Mouse (Mus musculus): ENCODE data around the gene Rfx2. TPM values are rescaled to one million over a fixed set of nuclear protein-coding genes. Genes with fewer than 3 reads are reported as not detected.

Rfx2 gene
- total RNA-seq (2021), result 1 to 10 TPM; 7.4 to 7.6 TPM
- long read RNA-seq, experiment 1, partial matches to known transcripts, result 2 of 8 reads
- long read RNA-seq, experiment 1, other reads (novel, unspliced or antisense), result 5 of 8 reads
- long read RNA-seq, experiment 2, partial matches to known transcripts, result 2 of 10 reads
- long read RNA-seq, experiment 2, other reads (novel, unspliced or antisense), result 4 of 10 reads

DNA sequence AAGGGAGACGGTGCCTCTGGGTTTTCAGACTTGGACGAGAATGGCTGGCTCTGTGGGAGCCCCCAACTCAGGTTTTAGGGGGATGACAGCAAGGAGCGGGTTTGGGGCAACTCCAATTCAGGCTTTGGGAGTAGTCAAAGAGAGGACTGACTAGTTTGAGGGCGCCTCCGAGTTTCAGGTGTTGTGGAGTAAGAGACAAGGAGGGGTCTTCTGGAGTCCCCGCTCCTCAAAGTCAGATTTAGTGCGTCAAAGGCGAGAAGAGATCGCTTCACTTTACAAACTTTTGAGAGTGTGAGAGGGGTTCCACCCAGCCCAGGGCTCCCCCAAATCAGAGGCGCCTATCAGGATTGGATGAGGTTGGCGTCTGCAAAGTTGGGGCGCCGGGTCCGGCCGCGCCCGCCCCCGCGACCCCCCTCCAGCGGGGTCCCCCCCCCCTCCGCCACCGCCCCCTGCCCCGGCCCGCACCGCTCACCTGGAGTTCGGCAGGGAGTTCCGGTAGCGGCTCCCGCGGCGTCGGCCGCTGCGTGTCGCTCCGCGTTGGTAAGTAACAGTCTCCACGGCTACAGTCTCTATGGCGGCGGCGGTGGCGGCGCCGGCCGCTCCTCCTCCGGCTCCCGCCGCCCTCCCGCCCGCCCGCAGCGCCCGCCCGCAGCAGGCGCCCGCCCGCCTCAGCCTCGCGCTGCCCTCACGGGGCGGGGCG is at the start of gene Rfx2:
Gene Rfx2 (minus strand): TSS at position 603 of the 700 bp plus-strand sequence.
- DNase-seq (ENCODE audit: low spot score in 2 of 2), result no peak

DNA sequence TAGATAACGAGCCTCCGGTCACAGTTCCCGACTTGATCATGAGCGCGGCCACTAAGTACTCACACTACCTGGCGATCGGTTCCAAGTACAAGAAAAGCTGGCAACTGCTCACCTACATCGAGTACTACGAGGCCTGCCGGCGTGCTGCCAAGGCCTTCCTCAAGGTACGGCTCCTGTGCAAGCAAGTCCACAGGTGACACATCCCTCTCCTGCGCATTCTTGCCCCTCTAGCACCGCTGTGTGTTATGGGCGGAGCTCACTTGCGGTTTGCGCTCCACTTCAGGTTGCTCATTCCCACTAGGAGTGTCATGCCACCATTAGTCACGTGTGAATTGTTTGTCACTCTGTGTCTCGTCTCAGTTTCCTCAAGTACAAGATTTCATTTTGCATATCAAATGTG is 46.6 kb upstream of the Rfx2 start:
- no peak for DNase-seq (ENCODE audit: low spot score in 2 of 2)

DNA sequence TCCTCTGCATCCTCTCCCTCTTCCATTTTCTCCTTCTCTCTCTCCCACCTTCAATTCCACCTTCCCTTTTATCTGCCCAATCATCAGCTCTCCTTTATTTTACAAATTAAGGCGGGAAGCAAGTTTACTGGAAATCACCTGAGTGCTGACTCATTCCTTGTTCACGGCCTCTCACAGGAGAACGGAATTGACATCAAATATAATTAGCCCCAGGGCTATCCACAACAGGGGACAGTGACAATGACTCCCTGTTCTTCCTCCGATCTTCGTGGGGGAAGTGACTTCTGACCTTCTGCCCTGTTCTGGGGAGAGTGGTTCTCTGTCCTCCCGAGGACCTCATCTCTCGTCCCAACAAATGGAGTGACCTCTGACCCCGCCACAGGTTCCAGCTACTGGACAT is 46.2 kb upstream of the Rfx2 start:
- DNase-seq (ENCODE audit: low spot score in 2 of 2), result no peak

- DNase-seq (ENCODE audit: low spot score in 2 of 2), result no peak
Measured at GRCm38 (mm10) chr17:56876465-56876864, 45.7 kb upstream of the Rfx2 start.

- no peak for DNase-seq (ENCODE audit: low spot score in 2 of 2)
Measured at GRCm38 (mm10) chr17:56874936-56875651, 44.3 kb upstream of the Rfx2 start, which contains the start of gene 1700061G19Rik. 1700061G19Rik (plus strand) TSS chr17:56875477.

DNA sequence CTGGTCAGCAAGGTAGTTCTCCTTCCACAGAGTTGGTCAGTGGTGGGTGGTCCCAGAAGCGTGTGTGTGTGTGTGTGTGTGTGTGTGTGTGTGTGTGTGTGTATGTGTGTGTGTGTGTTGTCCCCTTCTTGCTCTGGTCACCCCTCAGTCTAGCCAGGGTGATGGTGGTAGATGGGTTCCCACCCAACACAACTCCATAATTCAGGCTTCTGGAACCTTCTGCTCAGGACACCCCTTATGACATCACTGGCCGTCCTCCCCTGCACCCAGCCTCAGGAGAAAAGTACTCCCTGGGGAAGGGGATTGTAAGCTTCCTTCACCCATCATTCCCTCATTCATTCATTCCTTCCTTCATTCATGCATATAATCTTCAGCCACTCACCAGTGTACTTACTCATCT is 43.4 kb upstream of the Rfx2 start, which contains the start of gene Acsbg2:
Gene Acsbg2 (minus strand): TSS at position 211 of the 400 bp plus-strand sequence.
- DNase-seq (ENCODE audit: low spot score in 2 of 2), result no peak

DNA sequence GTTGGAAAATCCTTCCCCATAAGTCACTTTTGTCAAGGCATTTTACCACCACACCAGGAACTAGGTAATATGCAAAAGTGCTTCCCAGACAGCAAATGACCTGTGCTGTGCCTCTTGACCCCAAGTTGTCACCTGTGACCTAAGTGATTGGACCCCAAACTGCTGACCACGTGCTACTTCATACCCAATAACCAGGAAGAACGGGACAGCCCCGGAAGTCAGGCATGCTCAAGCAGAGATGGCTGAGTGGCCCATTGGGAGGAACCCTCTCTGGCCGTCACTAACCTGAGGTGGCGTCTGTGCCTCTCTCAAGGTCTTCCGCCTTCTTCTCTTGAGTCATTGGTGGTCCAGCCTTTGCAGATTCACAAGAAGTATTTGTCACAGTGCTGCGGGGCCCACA is 41.7 kb upstream of the Rfx2 start:
- DNase-seq (ENCODE audit: low spot score in 2 of 2), result no peak

- no peak for DNase-seq (ENCODE audit: low spot score in 2 of 2)
Measured at GRCm38 (mm10) chr17:56871767-56872166, 41.0 kb upstream of the Rfx2 start.

GRCm38 (mm10) chr17:56870287-56870953 is 39.6 kb upstream of the Rfx2 start:
- DNase-seq (ENCODE audit: low spot score in 2 of 2), result no peak

DNA sequence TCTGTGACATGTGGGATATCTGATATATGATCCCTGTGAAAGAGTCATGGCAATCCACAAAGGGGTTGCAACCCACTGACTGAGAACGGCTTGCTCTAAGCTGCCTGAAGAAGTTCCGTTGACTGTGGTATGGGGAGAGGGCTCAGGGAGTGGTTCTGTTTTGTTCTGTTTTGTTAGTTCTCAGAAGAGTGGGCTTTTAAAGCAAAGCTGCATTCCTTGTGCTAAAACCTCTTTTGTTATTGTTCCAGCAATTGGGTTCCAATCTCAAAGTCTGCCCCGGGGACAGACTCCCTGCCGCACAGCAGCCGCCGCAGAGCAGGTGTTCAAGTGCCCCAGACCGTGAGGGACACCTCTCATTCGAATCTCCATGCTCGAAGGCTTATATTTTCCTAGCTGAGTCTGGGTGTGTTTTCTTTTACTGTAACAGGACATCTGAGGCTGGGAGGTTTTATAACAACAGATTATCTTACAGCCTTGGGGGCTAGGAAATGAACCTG is 38.7 kb upstream of the Rfx2 start:
- no peak for DNase-seq (ENCODE audit: low spot score in 2 of 2)

GRCm38 (mm10) chr17:56866071-56866470 is 35.3 kb upstream of the Rfx2 start:
- DNase-seq (ENCODE audit: low spot score in 2 of 2), result no peak

- no peak for DNase-seq (ENCODE audit: low spot score in 2 of 2)
Measured at GRCm38 (mm10) chr17:56861197-56861596, 30.4 kb upstream of the Rfx2 start.

DNA sequence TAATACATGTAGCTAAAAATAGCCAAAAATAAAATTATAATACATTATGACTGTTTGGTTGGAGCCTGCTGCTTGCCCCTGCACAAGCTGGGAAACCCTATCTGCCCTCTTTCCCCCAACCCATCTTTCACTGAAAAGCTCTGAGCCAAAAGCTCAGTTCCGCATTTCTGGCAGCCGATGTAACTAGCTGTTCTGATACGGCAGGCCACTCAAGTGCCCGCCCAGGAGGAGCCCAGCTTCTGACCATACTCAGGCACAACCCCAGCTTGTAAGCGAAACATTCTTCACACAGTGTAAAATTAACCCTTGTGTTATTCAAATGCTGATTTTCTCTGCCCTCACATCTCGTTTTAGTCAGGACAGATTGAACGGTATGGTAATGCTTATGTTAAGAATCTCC is 28.1 kb upstream of the Rfx2 start:
- no peak for DNase-seq (ENCODE audit: low spot score in 2 of 2)

- peak; percentile 16 to 49 for DNase-seq (ENCODE audit: low spot score in 2 of 2)
Measured at GRCm38 (mm10) chr17:56858216-56858615, 27.4 kb upstream of the Rfx2 start.

DNA sequence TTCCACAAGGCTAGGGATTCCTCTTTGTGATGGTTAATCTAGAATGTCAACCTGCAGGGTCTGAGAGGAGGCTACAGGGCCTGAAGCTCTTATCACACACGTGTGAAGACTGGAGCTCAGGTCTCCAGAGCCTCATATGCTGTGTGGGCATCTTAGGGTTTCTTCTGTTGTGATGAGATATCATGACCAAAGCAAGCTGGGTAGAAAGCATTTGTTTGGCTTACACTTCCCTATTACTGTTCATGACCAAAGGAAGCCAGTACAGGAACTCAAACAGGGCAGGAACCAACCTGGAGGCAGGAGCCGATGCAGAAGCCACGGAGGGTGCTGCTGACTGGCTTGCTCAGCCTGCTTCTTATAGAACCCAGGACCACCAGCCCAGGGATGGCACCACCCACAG is 24.6 kb upstream of the Rfx2 start:
- no peak for DNase-seq (ENCODE audit: low spot score in 2 of 2)

GRCm38 (mm10) chr17:56851167-56851566 is 20.4 kb upstream of the Rfx2 start:
- DNase-seq (ENCODE audit: low spot score in 2 of 2), result no peak

DNA sequence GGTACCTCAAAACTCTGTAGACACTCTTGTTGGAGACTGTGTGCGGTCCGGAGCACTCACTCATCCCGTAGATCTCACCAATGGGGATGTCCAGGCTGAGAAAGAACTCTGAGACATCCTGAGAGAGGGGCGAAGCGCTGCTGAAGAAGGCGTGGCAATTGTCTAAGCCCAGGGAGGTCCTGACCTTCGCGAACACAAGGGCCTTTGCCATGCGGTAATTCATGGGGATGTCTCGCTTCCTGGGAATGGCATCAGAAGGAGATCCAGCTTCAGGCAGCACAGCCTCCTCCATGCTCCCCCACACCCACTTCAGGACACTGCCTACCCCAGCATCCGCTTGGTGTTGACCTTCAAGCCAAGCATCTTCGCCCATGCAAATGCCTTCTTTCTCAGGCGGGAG is 18.9 kb upstream of the Rfx2 start:
- DNase-seq (ENCODE audit: low spot score in 2 of 2), result no peak

- no peak for DNase-seq (ENCODE audit: low spot score in 2 of 2)
Measured at GRCm38 (mm10) chr17:56848785-56849184, 18.0 kb upstream of the Rfx2 start.

- no peak for DNase-seq (ENCODE audit: low spot score in 2 of 2)
Measured at GRCm38 (mm10) chr17:56843678-56844077, 12.9 kb upstream of the Rfx2 start.

- DNase-seq (ENCODE audit: low spot score in 2 of 2), result no peak
Measured at GRCm38 (mm10) chr17:56842173-56842572, 11.4 kb upstream of the Rfx2 start.

GRCm38 (mm10) chr17:56840524-56840923 is 9.7 kb upstream of the Rfx2 start:
- DNase-seq (ENCODE audit: low spot score in 2 of 2), result no peak

- no peak for DNase-seq (ENCODE audit: low spot score in 2 of 2)
Measured at GRCm38 (mm10) chr17:56836336-56836735, 5.5 kb upstream of the Rfx2 start.

Data from adrenal gland, postnatal 4 days (tissue).